Mouse (Mus musculus): ENCODE measurements around the gene Thsd7b.
A peak's percentile ranks its signal among the peaks of the same experiment; 100 is the strongest.
"Not testable (repeated sequence)": the region's sequence is repeated elsewhere in the genome, so short reads cannot be mapped to it uniquely, and the experiment has no call there.

Thsd7b gene

GRCm38 (mm10) chr1:129843416-129843815 lies 570.3 kb downstream of the Thsd7b start:
- DNase-seq (ENCODE audit: low spot score in 2 of 2) = no peak

- DNase-seq (ENCODE audit: low spot score in 2 of 2) = no peak
These were observed 577.0 kb downstream of the Thsd7b start for GRCm38 (mm10) chr1:129850007-129850564.

GRCm38 (mm10) chr1:129867714-129868113 lies 594.6 kb downstream of the Thsd7b start:
- no peak for DNase-seq (ENCODE audit: low spot score in 2 of 2)

- no peak for DNase-seq (ENCODE audit: low spot score in 2 of 2)
These were observed 601.3 kb downstream of the Thsd7b start for GRCm38 (mm10) chr1:129874355-129874754.

GRCm38 (mm10) chr1:129887861-129888260 lies 614.8 kb downstream of the Thsd7b start:
- no peak for DNase-seq (ENCODE audit: low spot score in 2 of 2)

- DNase-seq (ENCODE audit: low spot score in 2 of 2) = no peak
These were observed 625.0 kb downstream of the Thsd7b start for GRCm38 (mm10) chr1:129898121-129898520.

GRCm38 (mm10) chr1:129915484-129915883 lies 642.4 kb downstream of the Thsd7b start:
- no peak for DNase-seq (ENCODE audit: low spot score in 2 of 2)

GRCm38 (mm10) chr1:129917568-129917967 lies 644.5 kb downstream of the Thsd7b start:
- DNase-seq (ENCODE audit: low spot score in 2 of 2) = no peak

- DNase-seq (ENCODE audit: low spot score in 2 of 2) = peak; percentile 30 to 64
These were observed 646.3 kb downstream of the Thsd7b start for GRCm38 (mm10) chr1:129919385-129919784.

- DNase-seq (ENCODE audit: low spot score in 2 of 2) = no peak
These were observed 657.9 kb downstream of the Thsd7b start for GRCm38 (mm10) chr1:129931003-129931402.

- no peak for DNase-seq (ENCODE audit: low spot score in 2 of 2)
These were observed 670.0 kb downstream of the Thsd7b start for GRCm38 (mm10) chr1:129943116-129943515.

GRCm38 (mm10) chr1:129947026-129947425 lies 673.9 kb downstream of the Thsd7b start:
- DNase-seq (ENCODE audit: low spot score in 2 of 2) = no peak

GRCm38 (mm10) chr1:129955478-129955877 lies 682.4 kb downstream of the Thsd7b start:
- DNase-seq (ENCODE audit: low spot score in 2 of 2) = no peak

GRCm38 (mm10) chr1:129956625-129957024 lies 683.5 kb downstream of the Thsd7b start:
- peak; percentile 38 to 62 for DNase-seq (ENCODE audit: low spot score in 2 of 2)

GRCm38 (mm10) chr1:129959352-129959751 lies 686.2 kb downstream of the Thsd7b start:
- not testable (repeated sequence) for DNase-seq (ENCODE audit: low spot score in 2 of 2)

- no peak for DNase-seq (ENCODE audit: low spot score in 2 of 2)
These were observed 690.1 kb downstream of the Thsd7b start for GRCm38 (mm10) chr1:129963166-129963565.

- DNase-seq (ENCODE audit: low spot score in 2 of 2) = not testable (repeated sequence)
These were observed 716.1 kb downstream of the Thsd7b start for GRCm38 (mm10) chr1:129989247-129989646.

- no peak for DNase-seq (ENCODE audit: low spot score in 2 of 2)
These were observed 717.7 kb downstream of the Thsd7b start for GRCm38 (mm10) chr1:129990821-129991220.

GRCm38 (mm10) chr1:130055012-130055411 lies 781.9 kb downstream of the Thsd7b start:
- no peak for DNase-seq (ENCODE audit: low spot score in 2 of 2)

GRCm38 (mm10) chr1:130062105-130062504 lies 789.0 kb downstream of the Thsd7b start:
- DNase-seq (ENCODE audit: low spot score in 2 of 2) = no peak

- DNase-seq (ENCODE audit: low spot score in 2 of 2) = no peak
These were observed 793.3 kb downstream of the Thsd7b start for GRCm38 (mm10) chr1:130066193-130066959.

- no peak for DNase-seq (ENCODE audit: low spot score in 2 of 2)
These were observed 810.7 kb downstream of the Thsd7b start for GRCm38 (mm10) chr1:130083788-130084187.

- DNase-seq (ENCODE audit: low spot score in 2 of 2) = no peak
These were observed 812.1 kb downstream of the Thsd7b start for GRCm38 (mm10) chr1:130085207-130085606.

All from spleen, postnatal 4 days (tissue).